ENCODE assay signal across 9 mouse cellular contexts in the genomic region with DNA sequence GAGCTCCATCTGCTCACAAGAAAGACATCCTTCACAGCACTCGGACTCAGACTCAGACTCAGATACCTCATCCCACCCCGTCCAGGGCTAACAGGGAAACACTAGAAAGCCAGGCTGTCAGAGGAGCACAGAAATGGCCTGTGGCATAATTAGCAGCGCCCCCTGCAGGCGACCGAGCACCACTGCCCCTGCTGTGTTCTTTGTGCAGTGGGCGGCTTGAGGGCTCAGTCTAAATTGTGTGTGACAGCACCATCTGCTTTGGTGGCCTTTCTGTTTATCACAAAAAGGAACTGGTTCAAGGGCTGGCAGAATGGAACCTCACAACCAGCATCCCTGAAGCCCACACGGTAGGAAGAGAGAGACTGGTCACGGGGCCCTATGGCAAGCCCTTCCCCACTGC. TPM values are rescaled to one million over a fixed set of nuclear protein-coding genes. Genes with fewer than 3 reads are reported as not detected.
DNase-seq lines count a peak whose midpoint lies in the region; ATAC-seq and TF ChIP-seq lines count a peak whose summit lies in the region.
"Had no signal": no experiment of that assay in that cellular context is flagged by ENCODE, and none has a peak within 500 bp of the region (broad histone marks: within the 10 kb centered on the region; RNA-seq: fewer than 3 reads in every experiment).

No protein-coding gene starts in this region.

- no peak overlapping the region for H3K4me3 ChIP-seq in neural tube, embryonic 15.5 days (replicated peaks)
- no peak overlapping the region for H3K4me3 ChIP-seq in forebrain, embryonic 12.5 days (replicated peaks)
- no peak overlapping the region for H3K4me3 ChIP-seq in hindbrain, embryonic 16.5 days (ENCODE audit: low read length)
- H3K4me3 ChIP-seq in limb, embryonic 11.5 days (ENCODE audit: low read depth, low read length) = no peak overlapping the region
- H3K4me3 ChIP-seq in midbrain, postnatal 0 days (ENCODE audit: low read depth, low read length) = no peak overlapping the region
- H3K4me3 ChIP-seq in stomach, postnatal 0 days (ENCODE audit: low read depth, low read length) = no peak overlapping the region

- H3K9ac ChIP-seq in neural tube, embryonic 15.5 days (replicated peaks) = no peak overlapping the region
- no peak overlapping the region for H3K9ac ChIP-seq in forebrain, embryonic 12.5 days
- H3K9ac ChIP-seq in hindbrain, embryonic 16.5 days (ENCODE audit: low read depth, low read length) = no peak overlapping the region
- H3K9ac ChIP-seq in limb, embryonic 11.5 days (ENCODE audit: low read length) = no peak overlapping the region
- H3K9ac ChIP-seq in midbrain, postnatal 0 days (replicated peaks; ENCODE audit: low read length, poor library complexity, severe bottlenecking) = no peak overlapping the region
- H3K9ac ChIP-seq in stomach, postnatal 0 days (ENCODE audit: low read length) = no peak overlapping the region

- no peak overlapping the region for H3K4me2 ChIP-seq in neural tube, embryonic 15.5 days
- H3K4me2 ChIP-seq in forebrain, embryonic 12.5 days = no peak overlapping the region
- H3K4me2 ChIP-seq in hindbrain, embryonic 16.5 days (ENCODE audit: low read length) = no peak overlapping the region
- no peak overlapping the region for H3K4me2 ChIP-seq in limb, embryonic 11.5 days (ENCODE audit: low read depth, severe bottlenecking)
- no peak overlapping the region for H3K4me2 ChIP-seq in midbrain, postnatal 0 days (ENCODE audit: low read depth, low read length, poor library complexity, severe bottlenecking)
- no peak overlapping the region for H3K4me2 ChIP-seq in stomach, postnatal 0 days (replicated peaks; ENCODE audit: low read depth)

- peak; percentile 76 for TF ChIP-seq CTCF in midbrain, postnatal 0 days (IDR thresholded peaks at IDR 0.05)
- TF ChIP-seq CTCF in stomach, postnatal 0 days (IDR thresholded peaks at IDR 0.05; ENCODE audit: low read depth) = peak; percentile 89

- no peak overlapping the region for H3K27ac ChIP-seq in neural tube, embryonic 15.5 days (replicated peaks)
- H3K27ac ChIP-seq in forebrain, embryonic 12.5 days = 0 out of 2 replicates have a peak overlapping the region, but pooled peaks have one; percentile 46
- H3K27ac ChIP-seq in hindbrain, embryonic 16.5 days (ENCODE audit: low read depth, low read length) = peak overlapping the region; percentile 3; the same call in 1 of the 2 replicates
- no peak overlapping the region for H3K27ac ChIP-seq in limb, embryonic 11.5 days (replicated peaks; ENCODE audit: low read depth, low read length)
- no peak overlapping the region for H3K27ac ChIP-seq in midbrain, postnatal 0 days (ENCODE audit: low read depth, low read length)
- H3K27ac ChIP-seq in stomach, postnatal 0 days (replicated peaks) = no peak overlapping the region
- H3K27ac ChIP-seq: macrophage had no signal

- 25% methylated on average over 8 of the region's 8 CpGs for WGBS in neural tube, embryonic 15.5 days
- WGBS in forebrain, embryonic 12.5 days = 32% methylated on average over 8 of the region's 8 CpGs
- WGBS in hindbrain, embryonic 16.5 days = 21% methylated on average over 8 of the region's 8 CpGs
- WGBS in limb, embryonic 11.5 days = 53% methylated on average over 8 of the region's 8 CpGs
- 16% methylated on average over 8 of the region's 8 CpGs for WGBS in midbrain, postnatal 0 days
- 41% methylated on average over 8 of the region's 8 CpGs for WGBS in stomach, postnatal 0 days

- H3K27me3 ChIP-seq in neural tube, embryonic 15.5 days (replicated peaks) = no peaks in the 10 kb centered on the region
- no peaks in the 10 kb centered on the region for H3K27me3 ChIP-seq in forebrain, embryonic 12.5 days
- H3K27me3 ChIP-seq in hindbrain, embryonic 16.5 days (replicated peaks; ENCODE audit: control insufficient read depth, insufficient read depth, low read length) = no peaks in the 10 kb centered on the region
- H3K27me3 ChIP-seq in limb, embryonic 11.5 days (ENCODE audit: control insufficient read depth, insufficient read depth, low read length) = no peaks in the 10 kb centered on the region
- no peaks in the 10 kb centered on the region for H3K27me3 ChIP-seq in midbrain, postnatal 0 days (ENCODE audit: insufficient read depth, low read length)
- H3K27me3 ChIP-seq in stomach, postnatal 0 days (ENCODE audit: control insufficient read depth, insufficient read depth, low read length) = no peaks in the 10 kb centered on the region

- peak; percentile 62 for DNase-seq in neural tube, embryonic 10.5 days (ENCODE audit: extremely low spot score, low spot score)
- peak; percentile 34 for DNase-seq in c-Kit-positive CD71-positive TER-119-negative erythroid progenitor cells, embryonic 14.5 days (ENCODE audit: low read depth)
- peak; percentile 73 for DNase-seq in limb, embryonic 11.5 days (ENCODE audit: low spot score)
- DNase-seq in midbrain, postnatal 0 days (ENCODE audit: low spot score) = peak; percentile 83
- peak; percentile 77 for DNase-seq in stomach, postnatal 0 days (ENCODE audit: low spot score)

- no peaks in the 10 kb centered on the region for H3K4me1 ChIP-seq in neural tube, embryonic 15.5 days
- 0 out of 2 replicates have a peak, but pooled peaks cover 5% of the 10 kb centered on the region for H3K4me1 ChIP-seq in forebrain, embryonic 12.5 days
- H3K4me1 ChIP-seq in hindbrain, embryonic 16.5 days (ENCODE audit: control insufficient read depth, insufficient read depth, low read depth, low read length) = no peaks in the 10 kb centered on the region
- H3K4me1 ChIP-seq in limb, embryonic 11.5 days (ENCODE audit: control insufficient read depth, insufficient read depth, low read length) = 0 out of 2 replicates have a peak, but pooled peaks cover 2% of the 10 kb centered on the region
- no peaks in the 10 kb centered on the region for H3K4me1 ChIP-seq in midbrain, postnatal 0 days (ENCODE audit: insufficient read depth, low read length)
- no peaks in the 10 kb centered on the region for H3K4me1 ChIP-seq in stomach, postnatal 0 days (replicated peaks; ENCODE audit: control insufficient read depth, insufficient read depth)

- H3K36me3 ChIP-seq in neural tube, embryonic 15.5 days = peaks cover 74% of the 10 kb centered on the region
- H3K36me3 ChIP-seq in forebrain, embryonic 12.5 days (replicated peaks) = peaks cover 78% of the 10 kb centered on the region
- H3K36me3 ChIP-seq in hindbrain, embryonic 16.5 days (ENCODE audit: control insufficient read depth, insufficient read depth, low read length) = peaks cover 16% of the 10 kb centered on the region
- peaks cover 10% of the 10 kb centered on the region for H3K36me3 ChIP-seq in limb, embryonic 11.5 days (ENCODE audit: control insufficient read depth, insufficient read depth, low read length)
- peaks cover 44% of the 10 kb centered on the region for H3K36me3 ChIP-seq in midbrain, postnatal 0 days (ENCODE audit: insufficient read depth, low read length)
- peaks cover 5% of the 10 kb centered on the region; the same call in 1 of the 2 replicates for H3K36me3 ChIP-seq in stomach, postnatal 0 days (ENCODE audit: control insufficient read depth, insufficient read depth, low read length)

- no peak for TF ChIP-seq EP300 in stomach, postnatal 0 days (optimal IDR thresholded peaks at IDR 0.05)

- ATAC-seq in neural tube, embryonic 15.5 days (ENCODE audit: low FRiP score) = no peak
- ATAC-seq in forebrain, embryonic 12.5 days (ENCODE audit: low FRiP score) = peak; percentile 74; the same call in 1 of the 2 replicates
- peak; percentile 73 for ATAC-seq in hindbrain, embryonic 16.5 days
- ATAC-seq in limb, embryonic 11.5 days (ENCODE audit: insufficient number of reproducible peaks, low FRiP score, low TSS enrichment, low read depth) = no peak
- ATAC-seq in midbrain, postnatal 0 days (ENCODE audit: low FRiP score) = no peak
- ATAC-seq in stomach, postnatal 0 days (ENCODE audit: low FRiP score, low TSS enrichment) = peak; percentile 63

- H3K9me3 ChIP-seq in neural tube, embryonic 15.5 days (replicated peaks) = no peaks in the 10 kb centered on the region
- H3K9me3 ChIP-seq in forebrain, embryonic 12.5 days = no peaks in the 10 kb centered on the region
- H3K9me3 ChIP-seq in hindbrain, embryonic 16.5 days (ENCODE audit: control insufficient read depth, low read length) = no peaks in the 10 kb centered on the region
- no peaks in the 10 kb centered on the region for H3K9me3 ChIP-seq in limb, embryonic 11.5 days (ENCODE audit: control insufficient read depth, low read length)
- no peaks in the 10 kb centered on the region for H3K9me3 ChIP-seq in midbrain, postnatal 0 days (ENCODE audit: low read length)
- H3K9me3 ChIP-seq in stomach, postnatal 0 days (ENCODE audit: control insufficient read depth, low read length) = no peaks in the 10 kb centered on the region

RNA-seq across cellular contexts. Expression of a gene that starts 19.3 kb away (rescaled TPM):
- polyA plus RNA-seq in neural tube, embryonic 15.5 days (2015; fragmentation: Nextera tagmentation; extraction: Ambion mirVana) = 1.8 TPM in 2 replicates
- 0.63 and 2.3 TPM in 2 replicates for polyA plus RNA-seq in forebrain, embryonic 12.5 days (2016; fragmentation: Nextera tagmentation; extraction: Ambion mirVana)
- 2.0 and 2.6 TPM in 2 replicates for polyA plus RNA-seq in hindbrain, embryonic 16.5 days (2015; fragmentation: Nextera tagmentation; extraction: Ambion mirVana)
- 0.96 and 1.0 TPM in 2 replicates for polyA plus RNA-seq in limb, embryonic 11.5 days (2014; fragmentation: Nextera tagmentation; extraction: Ambion mirVana)
- 6.1 and 8.7 TPM in 2 replicates for total RNA-seq in midbrain, postnatal 0 days (2014; rRNA removed)
- 0.77 and 1.4 TPM in 2 replicates for polyA plus RNA-seq in midbrain, postnatal 0 days (2015; fragmentation: Nextera tagmentation; extraction: Ambion mirVana)
- polyA plus RNA-seq in stomach, postnatal 0 days (2015; fragmentation: Nextera tagmentation; extraction: Ambion mirVana) = 0.39 and 0.53 TPM in 2 replicates

RNA-seq across cellular contexts. Expression of a gene that starts 21.9 kb away (rescaled TPM):
- polyA plus RNA-seq in neural tube, embryonic 15.5 days (2015; fragmentation: Nextera tagmentation; extraction: Ambion mirVana) = 176 and 192 TPM in 2 replicates
- 122 and 134 TPM in 2 replicates for polyA plus RNA-seq in forebrain, embryonic 12.5 days (2016; fragmentation: Nextera tagmentation; extraction: Ambion mirVana)
- polyA plus RNA-seq in hindbrain, embryonic 16.5 days (2015; fragmentation: Nextera tagmentation; extraction: Ambion mirVana) = 210 and 220 TPM in 2 replicates
- 143 and 144 TPM in 2 replicates for polyA plus RNA-seq in limb, embryonic 11.5 days (2014; fragmentation: Nextera tagmentation; extraction: Ambion mirVana)
- 118 and 130 TPM in 2 replicates for total RNA-seq in midbrain, postnatal 0 days (2014; rRNA removed)
- polyA plus RNA-seq in midbrain, postnatal 0 days (2015; fragmentation: Nextera tagmentation; extraction: Ambion mirVana) = 221 and 227 TPM in 2 replicates
- 62.5 and 66.2 TPM in 2 replicates for polyA plus RNA-seq in stomach, postnatal 0 days (2015; fragmentation: Nextera tagmentation; extraction: Ambion mirVana)

Comparison
In these comparisons a context has a peak if more than half of its experiments do, and no peak if none do; other contexts are left out.
1. ATAC-seq: peak in forebrain, embryonic 12.5 days (single experiment), hindbrain, embryonic 16.5 days (single experiment) and stomach, postnatal 0 days (single experiment); none in neural tube, embryonic 15.5 days (single experiment), limb, embryonic 11.5 days (single experiment) and midbrain, postnatal 0 days (single experiment).
2. H3K27ac ChIP-seq: peak in forebrain, embryonic 12.5 days (single experiment) and hindbrain, embryonic 16.5 days (single experiment); none in neural tube, embryonic 15.5 days (single experiment), limb, embryonic 11.5 days (single experiment), midbrain, postnatal 0 days (single experiment) and stomach, postnatal 0 days (single experiment).
3. Peak in every context shown above with its lines, with median percentiles within 50 percentile points of each other: DNase-seq.